Mouse (Mus musculus) forebrain, embryonic 14.5 days (tissue): ENCODE results near the gene Ckap2. TPM values are rescaled to one million over a fixed set of nuclear protein-coding genes. Genes with fewer than 3 reads are reported as not detected.

Experiments
- polyA plus RNA-seq: library from polyadenylated mRNA; unstranded; fragments of >200 nt; fragmentation: Nextera tagmentation; extraction: Ambion mirVana; gene quantifications from 2 replicates; pipeline ENCODE4 v1.2.1, GENCODE M21; 2014

Ckap2 gene
- polyA plus RNA-seq, 1 experiment from 2014 or later = 39.1 TPM

Other genes starting within 250 kb of the Ckap2 start
- not detected in 2 replicates for gene Defb35, start 247.5 kb downstream of the Ckap2 start, polyA plus RNA-seq
- gene Defb13, start 239.1 kb downstream of the Ckap2 start, polyA plus RNA-seq = not detected in 2 replicates
- gene Fam90a1a, start 227.1 kb downstream of the Ckap2 start, polyA plus RNA-seq = not detected in 2 replicates
- not detected in 2 replicates for gene Ccdc70, start 216.0 kb downstream of the Ckap2 start, polyA plus RNA-seq
- gene Atp7b, start 125.5 kb downstream of the Ckap2 start, polyA plus RNA-seq = 1.2 TPM in 2 replicates
- gene Alg11, start 125.1 kb downstream of the Ckap2 start, polyA plus RNA-seq = 16.7 and 19.1 TPM in 2 replicates
- 0.54 and 0.65 TPM in 2 replicates for gene Nek5, start 60.8 kb downstream of the Ckap2 start, polyA plus RNA-seq
- gene Nek3, start 19.4 kb downstream of the Ckap2 start, polyA plus RNA-seq = 7.5 and 7.9 TPM in 2 replicates
- gene Vps36, start 7.0 kb upstream of the Ckap2 start, polyA plus RNA-seq = 29.1 and 32.8 TPM in 2 replicates
- 6.1 and 7.3 TPM in 2 replicates for gene Thsd1, start 41.5 kb upstream of the Ckap2 start, polyA plus RNA-seq
- gene Tpte, start 97.6 kb upstream of the Ckap2 start, polyA plus RNA-seq = not detected in 2 replicates
- gene Slc25a15, start 212.8 kb upstream of the Ckap2 start, polyA plus RNA-seq = 8.3 and 8.4 TPM in 2 replicates
- 37.3 and 37.9 TPM in 2 replicates for gene Mrps31, start 225.5 kb upstream of the Ckap2 start, polyA plus RNA-seq